Mouse (Mus musculus): ENCODE data around the gene Kcnk13.

DNA sequence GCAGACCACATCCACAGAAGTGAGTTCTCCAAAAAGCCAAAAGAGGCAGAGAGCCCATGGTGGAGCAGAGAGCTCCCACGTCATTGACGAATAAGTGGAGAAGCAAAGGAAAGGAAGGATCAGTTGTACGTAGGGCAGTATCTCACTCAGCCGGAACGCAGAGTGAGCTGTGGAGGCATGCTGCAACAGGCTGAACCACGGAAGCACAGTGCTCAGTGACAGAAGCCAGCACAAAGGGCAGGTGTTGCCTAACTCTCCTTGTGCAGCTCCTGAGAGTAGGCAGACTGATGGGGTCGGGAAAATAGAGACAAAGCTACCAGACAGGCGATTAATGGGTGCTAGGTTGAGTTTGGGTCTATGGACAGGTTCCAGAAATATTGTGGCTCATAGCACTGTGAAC, 77.8 kb downstream of the Kcnk13 start:
- no peak for TF ChIP-seq CTCF (IDR thresholded peaks at IDR 0.05; ENCODE audit: low read depth, low read length)
- TF ChIP-seq POLR2AphosphoS5 (IDR thresholded peaks at IDR 0.05; ENCODE audit: insufficient replicate concordance, low read depth, low read length), result no peak
- no peak for TF ChIP-seq GATA1 (IDR thresholded peaks at IDR 0.05; ENCODE audit: borderline replicate concordance, low read length)
- no peak for TF ChIP-seq GATA2 (IDR thresholded peaks at IDR 0.05; ENCODE audit: borderline replicate concordance, low read depth, low read length)

All from G1E (cell line).